Mouse (Mus musculus): Measurements from ENCODE around the gene Ppp1r16b.
A peak's percentile ranks its signal among the peaks of the same experiment; 100 is the strongest.

The Ppp1r16b gene

GRCm38 (mm10) chr2:158667671-158668432, 2.7 kb downstream of the Ppp1r16b start:
- DNase-seq (ENCODE audit: low spot score in 2 of 2) = peak in 1 of 2 experiments; percentile 33

DNA sequence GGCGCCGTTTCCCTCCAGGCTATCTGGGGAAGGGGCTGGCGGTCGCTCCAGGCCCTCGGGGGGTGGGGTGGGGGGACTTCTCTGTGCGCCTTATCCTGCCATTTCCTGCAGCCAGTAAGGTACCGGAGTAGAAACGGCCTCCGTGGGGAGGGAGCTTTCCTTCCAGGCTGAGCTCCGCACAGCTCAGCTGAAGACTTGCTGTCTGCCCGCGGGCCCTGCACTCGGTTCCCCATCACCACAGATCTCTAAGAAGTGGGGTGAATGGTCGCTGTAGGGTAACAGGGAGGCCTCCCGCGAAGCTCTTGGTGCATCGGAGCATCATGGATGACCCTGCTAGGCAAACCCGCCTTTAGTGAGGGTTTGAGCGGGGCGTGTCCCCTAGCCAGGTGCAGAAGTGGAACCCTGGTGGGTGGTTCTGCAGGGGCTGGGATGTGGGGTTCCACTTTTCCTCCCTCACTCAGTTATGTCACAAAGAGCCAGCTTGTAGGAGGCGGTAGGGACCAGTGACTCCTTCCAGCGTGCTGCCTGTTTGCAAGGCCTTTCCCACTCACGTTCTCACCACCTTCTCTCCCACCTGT, 3.3 kb downstream of the Ppp1r16b start:
- DNase-seq (ENCODE audit: low spot score in 2 of 2) = no peak

GRCm38 (mm10) chr2:158669199-158670195, 4.3 kb downstream of the Ppp1r16b start:
- DNase-seq (ENCODE audit: low spot score in 2 of 2) = no peak

GRCm38 (mm10) chr2:158670571-158670970, 5.4 kb downstream of the Ppp1r16b start:
- no peak for DNase-seq (ENCODE audit: low spot score in 2 of 2)

DNA sequence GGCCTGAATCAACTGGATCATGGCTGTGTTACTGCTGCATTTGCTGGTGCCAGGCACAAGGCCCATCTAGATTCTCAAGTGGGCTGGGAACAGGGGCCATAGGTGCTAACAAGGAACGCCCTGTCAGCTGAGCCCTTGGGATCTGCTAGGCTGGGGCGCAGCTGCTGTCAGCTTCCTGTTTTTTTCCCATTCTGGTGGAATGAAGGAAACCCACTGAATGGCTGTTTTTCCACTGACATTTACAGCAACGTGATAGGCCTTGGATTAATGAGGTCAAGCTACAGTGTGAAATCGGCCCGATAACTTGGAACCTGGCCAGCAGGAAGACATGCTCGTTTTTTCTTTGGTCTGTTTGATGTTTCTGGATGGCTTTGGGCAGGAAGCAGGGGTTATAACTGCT, 7.6 kb downstream of the Ppp1r16b start:
- peak in 1 of 2 experiments; percentile 38 for DNase-seq (ENCODE audit: low spot score in 2 of 2)

DNA sequence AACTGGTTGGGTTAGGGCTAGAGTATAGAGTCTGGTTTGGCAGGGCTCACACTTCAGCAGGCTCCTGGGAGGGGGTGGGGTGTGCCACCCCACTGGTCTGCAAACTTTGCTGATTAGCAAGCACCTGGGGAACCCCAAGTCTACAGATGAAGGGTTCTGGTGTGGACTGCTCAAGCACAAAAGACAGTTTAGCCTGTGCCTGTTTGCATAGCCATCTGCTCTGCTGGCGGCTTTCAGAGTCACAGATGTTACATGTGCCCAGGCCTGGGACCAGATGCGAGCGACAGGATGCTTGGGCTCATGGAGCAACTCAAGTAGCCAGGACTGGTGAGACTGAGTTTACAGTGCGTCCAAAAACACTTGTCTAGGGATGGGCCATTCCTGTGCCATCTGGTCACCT, 8.3 kb downstream of the Ppp1r16b start:
- peak in 1 of 2 experiments; percentile 62 for DNase-seq (ENCODE audit: low spot score in 2 of 2)

DNA sequence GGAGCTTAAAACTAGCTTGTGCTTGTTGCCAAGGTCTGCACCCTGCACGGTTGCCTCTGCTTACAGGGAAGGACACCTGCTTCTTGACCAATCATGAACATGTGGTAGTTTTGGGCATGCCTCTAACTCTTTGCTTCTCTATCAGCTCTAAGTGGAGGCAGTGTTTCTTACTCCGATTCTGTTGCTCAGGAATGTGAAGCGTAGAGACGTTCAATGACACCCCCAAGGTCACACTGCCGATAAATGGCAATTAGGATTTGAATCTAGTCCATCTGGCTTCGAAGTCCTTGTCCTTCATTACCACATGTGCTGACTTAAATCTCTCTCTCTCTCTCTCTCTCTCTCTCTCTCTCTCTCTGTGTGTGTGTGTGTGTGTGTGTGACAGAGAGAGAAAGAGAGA, 8.9 kb downstream of the Ppp1r16b start:
- DNase-seq (ENCODE audit: low spot score in 2 of 2) = no peak

- DNase-seq (ENCODE audit: low spot score in 2 of 2) = no peak
Measured at GRCm38 (mm10) chr2:158674759-158675158, 9.6 kb downstream of the Ppp1r16b start.

DNA sequence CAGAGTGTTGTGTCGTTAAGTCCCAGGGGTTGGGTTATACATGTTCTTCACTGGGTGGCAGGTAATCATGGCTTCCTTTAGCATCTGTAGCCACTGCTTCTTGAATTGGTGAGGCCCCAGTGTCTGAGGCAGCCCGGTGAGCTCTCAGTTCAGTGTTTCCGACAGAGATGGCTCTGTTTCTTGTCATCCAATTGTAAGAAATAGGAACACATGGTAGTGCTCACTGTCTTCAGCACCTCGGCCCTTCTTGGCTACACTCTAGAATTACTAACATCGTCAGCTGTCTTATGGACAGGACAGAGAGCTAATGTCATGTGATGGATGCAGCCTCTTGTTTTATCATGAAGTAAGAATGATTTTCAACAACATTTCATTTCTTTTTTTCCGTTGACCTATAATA, 10.0 kb downstream of the Ppp1r16b start:
- DNase-seq (ENCODE audit: low spot score in 2 of 2) = no peak

- DNase-seq (ENCODE audit: low spot score in 2 of 2) = no peak
Measured at GRCm38 (mm10) chr2:158675907-158676533, 10.8 kb downstream of the Ppp1r16b start.

DNA sequence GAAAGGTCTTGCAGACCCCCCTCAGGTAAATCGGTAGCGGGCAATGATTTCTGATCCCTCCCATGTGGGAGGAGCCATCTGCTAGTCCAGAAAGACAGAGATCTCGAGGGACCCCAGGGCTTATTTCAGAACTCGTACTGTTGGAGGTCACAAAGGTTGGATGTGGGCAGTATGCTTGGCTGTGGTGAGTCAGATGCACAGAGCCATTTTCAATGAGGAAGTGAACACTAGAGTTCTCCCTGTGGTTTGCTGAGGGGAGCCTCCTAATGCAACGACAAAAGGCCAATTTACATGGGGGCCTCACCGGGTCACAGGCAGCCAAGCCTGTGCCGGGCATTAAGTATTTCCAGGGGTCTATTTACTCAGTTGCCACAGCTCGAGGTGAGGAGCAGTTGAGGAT, 12.7 kb downstream of the Ppp1r16b start:
- DNase-seq (ENCODE audit: low spot score in 2 of 2) = no peak

- DNase-seq (ENCODE audit: low spot score in 2 of 2) = no peak
Measured at GRCm38 (mm10) chr2:158679091-158679490, 13.9 kb downstream of the Ppp1r16b start.

- DNase-seq (ENCODE audit: low spot score in 2 of 2) = no peak
Measured at GRCm38 (mm10) chr2:158680357-158680889, 15.2 kb downstream of the Ppp1r16b start.

- no peak for DNase-seq (ENCODE audit: low spot score in 2 of 2)
Measured at GRCm38 (mm10) chr2:158681714-158682113, 16.5 kb downstream of the Ppp1r16b start.

DNA sequence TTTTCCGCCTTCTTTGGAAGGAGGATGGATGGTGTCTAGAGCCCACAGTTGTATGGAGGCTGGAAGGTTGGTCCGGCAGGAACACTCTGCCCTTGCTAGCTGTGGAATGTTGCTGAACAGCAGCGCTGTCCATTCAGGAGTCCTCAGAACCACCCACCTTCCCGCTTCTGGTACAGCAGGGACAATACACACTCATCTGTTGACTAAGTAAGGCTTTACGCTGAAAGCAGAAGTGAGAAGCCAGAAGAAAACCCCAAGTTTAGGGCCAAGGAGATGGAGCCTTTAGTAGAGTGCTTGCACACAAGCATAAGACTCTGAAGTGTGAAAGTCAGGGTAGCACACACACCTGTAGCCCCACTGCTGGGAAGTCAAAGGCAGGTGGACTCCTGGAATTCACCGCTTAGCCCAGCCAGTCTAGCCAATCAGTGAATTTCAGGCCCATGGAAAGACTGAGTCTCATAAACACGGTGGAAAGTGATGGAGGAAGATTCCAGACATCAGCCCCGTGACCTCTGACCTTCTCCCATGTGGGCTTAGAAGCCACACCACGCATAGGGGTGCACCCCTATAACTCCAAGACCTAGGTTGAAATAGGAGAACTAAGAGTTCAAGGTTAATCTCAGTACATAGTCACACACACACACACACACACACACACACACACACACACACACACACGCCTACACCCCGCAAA, 17.3 kb downstream of the Ppp1r16b start:
- DNase-seq (ENCODE audit: low spot score in 2 of 2) = no peak

DNA sequence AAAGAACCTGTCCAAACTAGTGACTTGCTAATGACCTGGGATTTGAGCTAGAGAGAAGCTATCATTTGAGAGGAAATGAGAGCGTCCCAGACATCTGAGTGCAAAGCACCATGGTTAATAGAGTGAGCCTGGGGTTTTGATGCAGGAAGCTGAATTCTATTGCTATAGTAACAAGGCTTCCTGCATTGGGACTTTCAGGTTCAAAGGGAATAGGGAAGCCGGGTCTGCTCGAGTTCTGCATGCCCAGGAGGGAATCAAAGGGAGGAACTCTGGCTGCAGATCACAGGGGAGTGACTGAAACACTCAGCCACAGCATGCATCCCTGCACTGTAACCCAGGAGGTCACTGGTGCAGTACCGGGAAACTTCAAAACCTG, 17.8 kb downstream of the Ppp1r16b start:
- DNase-seq (ENCODE audit: low spot score in 2 of 2) = no peak

- DNase-seq (ENCODE audit: low spot score in 2 of 2) = no peak
Measured at GRCm38 (mm10) chr2:158684247-158684843, 19.1 kb downstream of the Ppp1r16b start.

GRCm38 (mm10) chr2:158684910-158685309, 19.7 kb downstream of the Ppp1r16b start:
- no peak for DNase-seq (ENCODE audit: low spot score in 2 of 2)

DNA sequence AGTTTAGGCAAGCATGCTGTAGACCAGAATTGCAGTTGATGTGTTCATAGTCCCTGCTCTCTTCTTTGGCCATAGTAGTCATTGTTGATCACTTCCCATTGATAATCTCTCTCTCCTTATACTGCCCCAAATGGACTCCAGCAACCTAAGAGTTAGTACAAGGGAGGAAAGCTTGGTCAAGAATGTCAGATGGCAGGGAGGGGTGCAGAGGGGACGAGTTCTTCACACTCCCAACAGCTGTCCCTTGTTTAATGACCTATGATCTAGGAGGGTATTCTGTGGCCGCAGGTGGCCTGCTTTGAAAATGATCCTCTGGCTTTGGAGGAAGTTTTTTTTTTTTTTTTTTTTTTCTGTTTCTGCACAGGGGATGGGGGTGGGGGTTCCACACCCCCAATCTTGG, 21.2 kb downstream of the Ppp1r16b start:
- no peak for DNase-seq (ENCODE audit: low spot score in 2 of 2)

DNA sequence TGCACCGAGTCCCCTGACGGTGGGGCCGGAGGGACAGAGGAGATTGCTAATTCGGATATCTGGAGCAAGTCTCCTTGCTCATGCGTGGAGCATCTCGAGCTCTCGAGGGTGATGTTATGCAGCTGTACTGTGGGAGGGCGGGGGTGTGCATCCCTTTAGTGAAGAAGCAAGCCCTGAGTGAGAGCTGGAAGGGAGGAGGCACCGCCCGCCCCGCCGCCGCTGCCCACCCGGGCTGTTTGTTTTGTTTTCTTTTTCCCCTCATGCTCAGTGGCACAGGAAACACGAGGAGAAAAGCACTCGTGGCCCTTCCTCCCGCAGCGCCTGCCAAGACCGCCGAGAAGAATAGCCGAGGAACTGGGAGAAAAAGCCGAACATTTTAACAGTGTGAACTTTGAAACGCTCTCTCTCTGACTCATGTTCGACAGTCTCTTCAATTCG, 22.6 kb downstream of the Ppp1r16b start:
- DNase-seq (ENCODE audit: low spot score in 2 of 2) = no peak

All from cerebellum, postnatal 4 days (tissue).